Mouse (Mus musculus) hindbrain, embryonic 12.5 days (tissue): ENCODE results near the gene Srsf4. TPM values are rescaled to one million over a fixed set of nuclear protein-coding genes. Genes with fewer than 3 reads are reported as not detected.

Source experiments
- ATAC-seq: fragments of 200-750 bp; cut with Nextera tagmentation; 2 replicates; pipeline ENCODE4 v1.8.0; 2017; ENCODE audit warnings: moderate TSS enrichment; ENCODE audit not compliant: low FRiP score
- H3K27ac ChIP-seq: fragments of 300-500 bp; sonication (generic); 2 replicates; pipeline ENCODE4 v1.5.1; 2016; ENCODE audit warnings: mild to moderate bottlenecking
- H3K27me3 ChIP-seq: fragments of 300-500 bp; sonication (generic); 2 replicates; pipeline ENCODE4 v1.6.1; 2016; ENCODE audit warnings: mild to moderate bottlenecking
- H3K36me3 ChIP-seq: fragments of 300-500 bp; sonication (generic); 2 replicates; pipeline ENCODE4 v1.6.1; 2016; ENCODE audit warnings: mild to moderate bottlenecking
- H3K4me1 ChIP-seq: fragments of 300-500 bp; sonication (generic); 2 replicates; pipeline ENCODE4 v1.6.1; 2016
- H3K4me2 ChIP-seq: fragments of 300-500 bp; sonication (generic); replicated peaks from 2 replicates; pipeline ENCODE4 v1.6.1; 2016; ENCODE audit warnings: mild to moderate bottlenecking
- H3K4me3 ChIP-seq: fragments of 300-500 bp; sonication (generic); 2 replicates; pipeline ENCODE4 v1.5.1; 2016; ENCODE audit warnings: mild to moderate bottlenecking
- H3K9ac ChIP-seq: fragments of 300-500 bp; sonication (generic); 2 replicates; pipeline ENCODE4 v1.6.1; 2016; ENCODE audit warnings: mild to moderate bottlenecking, moderate library complexity
- H3K9me3 ChIP-seq: fragments of 300-500 bp; sonication (generic); replicated peaks from 2 replicates; pipeline ENCODE4 v1.6.1; 2016; ENCODE audit warnings: mild to moderate bottlenecking
- WGBS: fragments of 180-500 bp; shearing (Covaris S2); methylation state at CpG from one replicate; pipeline ENCODE4 v1.1.7; 2016; 5-methylcytosine and 5-hydroxymethylcytosine counted together
- polyA plus RNA-seq: library from polyadenylated mRNA; unstranded; fragments of >200 nt; fragmentation: Nextera tagmentation; extraction: Ambion mirVana; gene quantifications from 2 replicates; pipeline ENCODE4 v1.2.1, GENCODE M21; 2016

Srsf4 gene
- polyA plus RNA-seq, 1 experiment from 2014 or later, result 139 TPM

GRCm38 (mm10) chr4:131949903-131950302 lies 76.5 kb downstream of the Srsf4 start:
- no peak overlapping the region for H3K4me3 ChIP-seq
- no peak overlapping the region for H3K27ac ChIP-seq
- no peak for ATAC-seq
- no peaks in the 10 kb centered on the region for H3K27me3 ChIP-seq
- peaks cover 18% of the 10 kb centered on the region for H3K36me3 ChIP-seq
- H3K4me1 ChIP-seq, result peaks cover 11% of the 10 kb centered on the region
- H3K9ac ChIP-seq, result no peak overlapping the region
- WGBS, result 33% methylated on average over 5 of the region's 5 CpGs
- no peaks in the 10 kb centered on the region for H3K9me3 ChIP-seq
- H3K4me2 ChIP-seq, result no peak overlapping the region

- no peak overlapping the region for H3K4me2 ChIP-seq
Observed at GRCm38 (mm10) chr4:131950657-131951056, 77.2 kb downstream of the Srsf4 start.

More at GRCm38 (mm10) chr4:131950657-131951056, 77.2 kb downstream of the Srsf4 start:
- Histone ChIP-seq H3K27ac (no peak overlapping the region), H3K27me3 (no peaks in the 10 kb centered on the region), H3K4me3 (no peak overlapping the region), H3K36me3 (peaks cover 25% of the 10 kb centered on the region), H3K4me1 (peaks cover 11% of the 10 kb centered on the region), H3K9me3 (no peaks in the 10 kb centered on the region), H3K9ac (no peak overlapping the region)
- no peak for ATAC-seq
- 39% methylated on average over 8 of the region's 8 CpGs for WGBS

Other genes starting within 250 kb of the Srsf4 start
- gene Ptpru, start 35.3 kb upstream of the Srsf4 start, polyA plus RNA-seq, result 22.7 and 30.2 TPM in 2 replicates
- gene Mecr, start 30.1 kb upstream of the Srsf4 start, polyA plus RNA-seq, result 40.1 and 44.6 TPM in 2 replicates
- 0.92 and 1.3 TPM in 2 replicates for gene Tmem200b, start 48.2 kb downstream of the Srsf4 start, polyA plus RNA-seq
- 0.09 TPM in 2 replicates for gene Gm10300, start 201.1 kb downstream of the Srsf4 start, polyA plus RNA-seq
- gene Epb41, start 201.7 kb downstream of the Srsf4 start, polyA plus RNA-seq, result 198 and 210 TPM in 2 replicates